Mouse (Mus musculus): Measurements from ENCODE around the gene Dhps.
A peak's percentile ranks its signal among the peaks of the same experiment; 100 is the strongest.

The Dhps gene

GRCm38 (mm10) chr8:85071514-85072281, at the start of gene Dhps:
Dhps (plus strand) TSS chr8:85071757.
- peak; percentile 90 for DNase-seq

GRCm38 (mm10) chr8:85023846-85024245, 47.7 kb upstream of the Dhps start:
- no peak for DNase-seq

- DNase-seq, result peak; percentile 76
Measured at GRCm38 (mm10) chr8:85025098-85025932, 46.2 kb upstream of the Dhps start, which contains the start of gene Asna1. Asna1 (minus strand) TSS chr8:85025281.

- DNase-seq, result peak; percentile 93
Measured at GRCm38 (mm10) chr8:85026670-85027515, 44.7 kb upstream of the Dhps start, which contains the start of gene Trir. Trir (plus strand) TSS chr8:85026823.

- DNase-seq, result no peak
Measured at GRCm38 (mm10) chr8:85027516-85027855, 44.1 kb upstream of the Dhps start.

- DNase-seq, result no peak
Measured at GRCm38 (mm10) chr8:85027922-85028321, 43.6 kb upstream of the Dhps start.

GRCm38 (mm10) chr8:85029271-85029670, 42.3 kb upstream of the Dhps start:
- no peak for DNase-seq

GRCm38 (mm10) chr8:85032622-85033311, 38.8 kb upstream of the Dhps start:
- DNase-seq, result no peak

- DNase-seq, result no peak
Measured at GRCm38 (mm10) chr8:85033867-85034266, 37.7 kb upstream of the Dhps start.

- DNase-seq, result peak; percentile 80
Measured at GRCm38 (mm10) chr8:85034764-85035163, 36.8 kb upstream of the Dhps start.

GRCm38 (mm10) chr8:85035165-85035727, 36.3 kb upstream of the Dhps start:
- DNase-seq, result no peak

- DNase-seq, result no peak
Measured at GRCm38 (mm10) chr8:85035728-85036310, 35.7 kb upstream of the Dhps start.

- no peak for DNase-seq
Measured at GRCm38 (mm10) chr8:85036381-85036717, 35.2 kb upstream of the Dhps start.

- peak; percentile 85 for DNase-seq
Measured at GRCm38 (mm10) chr8:85036718-85037365, 34.7 kb upstream of the Dhps start, which contains the start of gene Tnpo2. Tnpo2 (plus strand) TSS chr8:85036915.

- DNase-seq, result peak; percentile 57
Measured at GRCm38 (mm10) chr8:85037366-85037680, 34.2 kb upstream of the Dhps start.

- DNase-seq, result peak; percentile 57
Measured at GRCm38 (mm10) chr8:85037681-85038531, 33.7 kb upstream of the Dhps start.

- no peak for DNase-seq
Measured at GRCm38 (mm10) chr8:85043619-85044018, 27.9 kb upstream of the Dhps start.

GRCm38 (mm10) chr8:85057367-85057766, 14.2 kb upstream of the Dhps start:
- no peak for DNase-seq

- DNase-seq, result peak; percentile 85
Measured at GRCm38 (mm10) chr8:85059879-85060616, 11.5 kb upstream of the Dhps start, which contains the start of gene Fbxw9. Fbxw9 (plus strand) TSS chr8:85060055.

Data from right cerebral cortex, postnatal 14 days (tissue).